Comparison of ENCODE assay signal across 8 mouse cellular contexts in genomic region chr6:55950345-55951110, GRCm38 (mm10).
DNase-seq lines count a peak whose midpoint lies in the region; ATAC-seq and TF ChIP-seq lines count a peak whose summit lies in the region.

No protein-coding gene starts in this region.

- H3ac ChIP-seq in C2C12 (ENCODE audit: control insufficient read depth, insufficient read length, low read depth), result no peak overlapping the region

- H3K4me2 ChIP-seq in neural tube, embryonic 12.5 days (replicated peaks), result no peak overlapping the region

- no peaks in the 10 kb centered on the region for H3K4me1 ChIP-seq in cortical plate, adult 2 months (ENCODE audit: control insufficient read depth, insufficient read depth, low read length)
- H3K4me1 ChIP-seq in liver, adult 2 months (ENCODE audit: control insufficient read depth, insufficient read depth, low read length), result no peaks in the 10 kb centered on the region
- no peaks in the 10 kb centered on the region for H3K4me1 ChIP-seq in neural tube, embryonic 12.5 days

- TF ChIP-seq CTCF in C2C12 (IDR thresholded peaks at IDR 0.05; ENCODE audit: control insufficient read depth, insufficient read depth, insufficient read length), result peak; percentile 38
- TF ChIP-seq CTCF in cortical plate, adult 2 months (IDR thresholded peaks at IDR 0.05; ENCODE audit: extremely low read depth, insufficient read depth, low read length), result peak; percentile 88
- peak; percentile 69 for TF ChIP-seq CTCF in liver, adult 2 months (IDR thresholded peaks at IDR 0.05; ENCODE audit: low read depth, low read length)

- 60% methylated on average over 8 of the region's 8 CpGs for WGBS in liver, adult 2 months
- 77% methylated on average over 8 of the region's 8 CpGs for WGBS in neural tube, embryonic 12.5 days

- H3K9me3 ChIP-seq in neural tube, embryonic 12.5 days, result no peaks in the 10 kb centered on the region

- peak; percentile 71 for ATAC-seq in granulocyte monocyte progenitor cell, adult 5-6 weeks (replicated peaks; ENCODE audit: poor library complexity, severe bottlenecking)
- peak; percentile 88 for ATAC-seq in neural tube, embryonic 12.5 days (ENCODE audit: low FRiP score, low read depth)

- H3K27ac ChIP-seq in cortical plate, adult 2 months (ENCODE audit: insufficient read depth, low read length), result no peak overlapping the region
- no peak overlapping the region for H3K27ac ChIP-seq in liver, adult 2 months (replicated peaks; ENCODE audit: insufficient read depth, low read depth, low read length)
- no peak overlapping the region for H3K27ac ChIP-seq in neural tube, embryonic 12.5 days

- peak; percentile 75 for DNase-seq in ZHBTc4 (ENCODE audit: low read depth, low spot score)
- peak; percentile 70 for DNase-seq in kidney, postnatal 10 days
- DNase-seq in liver, adult 2 months (ENCODE audit: extremely low read depth, low read depth, low spot score), result peak; percentile 60
- DNase-seq in T-cell, adult 2 months (ENCODE audit: low spot score), result no peak

- no peaks in the 10 kb centered on the region for H3K27me3 ChIP-seq in C2C12 (ENCODE audit: control insufficient read depth, insufficient read depth, insufficient read length)
- no peaks in the 10 kb centered on the region for H3K27me3 ChIP-seq in liver, adult 2 months (ENCODE audit: control insufficient read depth, insufficient read depth, low read length)
- no peaks in the 10 kb centered on the region for H3K27me3 ChIP-seq in neural tube, embryonic 12.5 days (replicated peaks)

- no peaks in the 10 kb centered on the region for H3K79me2 ChIP-seq in C2C12 (ENCODE audit: control insufficient read depth, insufficient read depth)
- H3K79me2 ChIP-seq in liver, adult 2 months (ENCODE audit: control insufficient read depth, insufficient read depth, low read length), result no peaks in the 10 kb centered on the region

- H3K4me3 ChIP-seq in C2C12 (ENCODE audit: insufficient read depth, poor library complexity, severe bottlenecking), result no peak overlapping the region
- H3K4me3 ChIP-seq in cortical plate, adult 2 months (ENCODE audit: insufficient read depth, low read length), result no peak overlapping the region
- no peak overlapping the region for H3K4me3 ChIP-seq in liver, adult 2 months (ENCODE audit: insufficient read depth, low read depth, low read length)
- H3K4me3 ChIP-seq in neural tube, embryonic 12.5 days, result no peak overlapping the region

- H3K79me3 ChIP-seq in C2C12 (ENCODE audit: low read depth), result no peaks in the 10 kb centered on the region

- TF ChIP-seq POLR2A in cortical plate, adult 2 months (IDR thresholded peaks at IDR 0.05; ENCODE audit: extremely low read depth, insufficient read depth, low read length), result no peak
- no peak for TF ChIP-seq POLR2A in liver, adult 2 months (IDR thresholded peaks at IDR 0.05; ENCODE audit: extremely low read depth, insufficient read depth, low read length)

- no peaks in the 10 kb centered on the region for H3K36me3 ChIP-seq in C2C12 (ENCODE audit: control insufficient read depth, insufficient read depth)
- H3K36me3 ChIP-seq in liver, adult 2 months (ENCODE audit: control insufficient read depth, insufficient read depth, low read length), result no peaks in the 10 kb centered on the region
- H3K36me3 ChIP-seq in neural tube, embryonic 12.5 days, result no peaks in the 10 kb centered on the region

- H3K9ac ChIP-seq in liver, adult 2 months (ENCODE audit: low read depth, low read length), result no peak overlapping the region
- H3K9ac ChIP-seq in neural tube, embryonic 12.5 days, result no peak overlapping the region

TF ChIP-seq in C2C12, 6 proteins besides CTCF, POLR2A, EP300 and RAD21:
- TF ChIP-seq CEBPB (IDR thresholded peaks at IDR 0.05; ENCODE audit: low read depth) (no peak), USF1 (IDR thresholded peaks at IDR 0.05; ENCODE audit: low read depth) (no peak), MYOD1 (IDR thresholded peaks at IDR 0.05; ENCODE audit: control insufficient read depth, insufficient read length, low read depth) (no peak), MAX (IDR thresholded peaks at IDR 0.05) (no peak), MYOG (IDR thresholded peaks at IDR 0.05; ENCODE audit: control insufficient read depth, extremely low read depth, insufficient read length) (no peak), FOSL1 (IDR thresholded peaks at IDR 0.05; ENCODE audit: insufficient read depth, low read length, poor library complexity, severe bottlenecking) (no peak)

Comparison
In these comparisons a context has a peak if more than half of its experiments do, and no peak if none do; other contexts are left out.
1. CTCF ChIP-seq: peak in every context shown above with its lines; median percentile 88 in cortical plate, adult 2 months; 69 in liver, adult 2 months; 38 in C2C12.